Mouse (Mus musculus) hindbrain, embryonic 15.5 days (tissue): ENCODE measurements around the gene Ppcs. TPM values are rescaled to one million over a fixed set of nuclear protein-coding genes. Genes with fewer than 3 reads are reported as not detected.

ENCODE experiments used
- polyA plus RNA-seq: library from polyadenylated mRNA; unstranded; fragments of >200 nt; fragmentation: Nextera tagmentation; extraction: Ambion mirVana; gene quantifications from 2 replicates; pipeline ENCODE4 v1.2.1, GENCODE M21; 2015

Gene Ppcs
- polyA plus RNA-seq, 1 experiment from 2014 or later: 20.8 TPM

Other genes starting within 250 kb of the Ppcs start
- 4.0 and 5.4 TPM in 2 replicates for gene Zfp691, start 248.2 kb downstream of the Ppcs start, polyA plus RNA-seq
- 0.41 and 0.91 TPM in 2 replicates for gene Ermap, start 232.4 kb downstream of the Ppcs start, polyA plus RNA-seq
- gene Svbp, start 227.1 kb downstream of the Ppcs start, polyA plus RNA-seq: 221 and 231 TPM in 2 replicates
- 0.16 TPM in 2 replicates for gene Tmem269, start 204.2 kb downstream of the Ppcs start, polyA plus RNA-seq
- gene AU022252, start 189.7 kb downstream of the Ppcs start, polyA plus RNA-seq: 28.7 and 29.4 TPM in 2 replicates
- gene P3h1, start 189.5 kb downstream of the Ppcs start, polyA plus RNA-seq: 11.6 and 12.0 TPM in 2 replicates
- gene Cldn19, start 167.0 kb downstream of the Ppcs start, polyA plus RNA-seq: 0.80 and 1.2 TPM in 2 replicates
- 891 and 932 TPM in 2 replicates for gene Ybx1, start 127.8 kb downstream of the Ppcs start, polyA plus RNA-seq
- 44.8 and 51.2 TPM in 2 replicates for gene Ppih, start 101.9 kb downstream of the Ppcs start, polyA plus RNA-seq
- gene Ccdc30, start 6.9 kb downstream of the Ppcs start, polyA plus RNA-seq: 20.0 and 21.3 TPM in 2 replicates
- 0.35 and 0.47 TPM in 2 replicates for gene Zmynd12, start 394 bp upstream of the Ppcs start, polyA plus RNA-seq
- gene Rimkla, start 70.2 kb upstream of the Ppcs start, polyA plus RNA-seq: 25.6 and 28.9 TPM in 2 replicates
- gene Foxj3, start 114.6 kb upstream of the Ppcs start, polyA plus RNA-seq: 29.3 and 31.8 TPM in 2 replicates
- gene Frg2f1, start 117.1 kb upstream of the Ppcs start, polyA plus RNA-seq: 10.2 and 11.1 TPM in 2 replicates
- gene Guca2a, start 215.3 kb upstream of the Ppcs start, polyA plus RNA-seq: not detected in 2 replicates
- not detected in 2 replicates for gene Guca2b, start 236.5 kb upstream of the Ppcs start, polyA plus RNA-seq